16 mouse cellular contexts compared by ENCODE assay signal in genomic region chr10:78589901-78590300, GRCm38 (mm10). TPM values are rescaled to one million over a fixed set of nuclear protein-coding genes. Genes with fewer than 3 reads are reported as not detected.
DNase-seq lines count a peak whose midpoint lies in the region; ATAC-seq and TF ChIP-seq lines count a peak whose summit lies in the region.
"Had no signal": no experiment of that assay in that cellular context is flagged by ENCODE, and none has a peak within 500 bp of the region (broad histone marks: within the 10 kb centered on the region; RNA-seq: fewer than 3 reads in every experiment).

No protein-coding gene starts in this region.

- no peak for DNase-seq in heart, adult 8-10 months (ENCODE audit: low spot score)
- no peak for DNase-seq in midbrain, embryonic 10.5 days (ENCODE audit: low spot score)
- DNase-seq in midbrain, embryonic 11.5 days (ENCODE audit: low spot score, missing footprints): no peak
- no peak for DNase-seq in heart, postnatal 0 days (ENCODE audit: low spot score)
- DNase-seq: cerebellum, postnatal 10 days; layer of hippocampus, adult 9-11 months; liver, embryonic 13.5 days; midbrain, embryonic 14.5 days had no signal

- H3K36me3 ChIP-seq in heart, embryonic 11.5 days (ENCODE audit: control insufficient read depth, insufficient read depth, low read length): peaks cover 38% of the 10 kb centered on the region
- H3K36me3 ChIP-seq in midbrain, embryonic 10.5 days: peaks cover 49% of the 10 kb centered on the region
- peaks cover 16% of the 10 kb centered on the region for H3K36me3 ChIP-seq in midbrain, embryonic 11.5 days (ENCODE audit: control insufficient read depth, insufficient read depth, low read length)
- H3K36me3 ChIP-seq in heart, postnatal 0 days (replicated peaks; ENCODE audit: control insufficient read depth, insufficient read depth, low read length): peaks cover 48% of the 10 kb centered on the region
- H3K36me3 ChIP-seq in stomach, embryonic 16.5 days (ENCODE audit: control insufficient read depth, insufficient read depth, low read length): peaks cover 23% of the 10 kb centered on the region

- H3K9me3 ChIP-seq in heart, embryonic 11.5 days (replicated peaks; ENCODE audit: control insufficient read depth, low read length): no peaks in the 10 kb centered on the region
- no peaks in the 10 kb centered on the region for H3K9me3 ChIP-seq in midbrain, embryonic 10.5 days (replicated peaks)
- no peaks in the 10 kb centered on the region for H3K9me3 ChIP-seq in midbrain, embryonic 11.5 days (ENCODE audit: control insufficient read depth, low read length)
- H3K9me3 ChIP-seq in heart, postnatal 0 days (replicated peaks; ENCODE audit: control insufficient read depth, low read length): no peaks in the 10 kb centered on the region
- H3K9me3 ChIP-seq in stomach, embryonic 16.5 days (replicated peaks; ENCODE audit: control insufficient read depth, low read length): no peaks in the 10 kb centered on the region
- H3K9me3 ChIP-seq: liver, embryonic 13.5 days had no signal

- H3K4me1 ChIP-seq in heart, embryonic 11.5 days (ENCODE audit: control insufficient read depth, insufficient read depth, low read length): peaks cover 7% of the 10 kb centered on the region; the same call in 1 of the 2 replicates
- H3K4me1 ChIP-seq in midbrain, embryonic 10.5 days: peaks cover 23% of the 10 kb centered on the region
- H3K4me1 ChIP-seq in midbrain, embryonic 11.5 days (ENCODE audit: control insufficient read depth, insufficient read depth, low read length): peaks cover 10% of the 10 kb centered on the region; the same call in 1 of the 2 replicates
- H3K4me1 ChIP-seq in heart, postnatal 0 days (ENCODE audit: control insufficient read depth, insufficient read depth): peaks cover 15% of the 10 kb centered on the region; the same call in 1 of the 2 replicates
- peaks cover 8% of the 10 kb centered on the region for H3K4me1 ChIP-seq in stomach, embryonic 16.5 days (ENCODE audit: control insufficient read depth, insufficient read depth, low read length)

- no peaks in the 10 kb centered on the region for H3K27me3 ChIP-seq in heart, embryonic 11.5 days (ENCODE audit: control insufficient read depth, insufficient read depth, low read length)
- H3K27me3 ChIP-seq in midbrain, embryonic 10.5 days (ENCODE audit: low read depth, poor library complexity, severe bottlenecking): no peaks in the 10 kb centered on the region
- H3K27me3 ChIP-seq in midbrain, embryonic 11.5 days (ENCODE audit: control insufficient read depth, insufficient read depth, low read length): no peaks in the 10 kb centered on the region
- no peaks in the 10 kb centered on the region for H3K27me3 ChIP-seq in heart, postnatal 0 days (ENCODE audit: control insufficient read depth, insufficient read depth, low read length)
- H3K27me3 ChIP-seq in stomach, embryonic 16.5 days (ENCODE audit: control insufficient read depth, insufficient read depth, low read length): no peaks in the 10 kb centered on the region; the same call in 1 of the 2 replicates

- H3K4me2 ChIP-seq in heart, embryonic 11.5 days: peak overlapping the region; percentile 63
- H3K4me2 ChIP-seq in midbrain, embryonic 11.5 days: no peak overlapping the region
- peak overlapping the region; percentile 75 for H3K4me2 ChIP-seq in heart, postnatal 0 days (ENCODE audit: low read depth, low read length)
- H3K4me2 ChIP-seq in stomach, embryonic 16.5 days (ENCODE audit: low read depth, low read length): peak overlapping the region; percentile 57

- H3K4me3 ChIP-seq in heart, embryonic 11.5 days (ENCODE audit: low read depth, low read length): no peak overlapping the region; the same call in 1 of the 2 replicates
- peak overlapping the region; percentile 75 for H3K4me3 ChIP-seq in midbrain, embryonic 10.5 days
- no peak overlapping the region for H3K4me3 ChIP-seq in midbrain, embryonic 11.5 days (ENCODE audit: low read depth, low read length)
- no peak overlapping the region for H3K4me3 ChIP-seq in heart, postnatal 0 days (ENCODE audit: low read depth, low read length)
- peak overlapping the region; percentile 73 for H3K4me3 ChIP-seq in stomach, embryonic 16.5 days (replicated peaks; ENCODE audit: low read length)
- H3K4me3 ChIP-seq: erythroblast, embryonic 14.5 days had no signal

- H3K9ac ChIP-seq in heart, embryonic 11.5 days (ENCODE audit: low read depth, low read length): peak overlapping the region; percentile 93; the same call in 1 of the 2 replicates
- no peak overlapping the region for H3K9ac ChIP-seq in midbrain, embryonic 11.5 days (ENCODE audit: low read length)
- peak overlapping the region; percentile 83; the same call in 1 of the 2 replicates for H3K9ac ChIP-seq in heart, postnatal 0 days (replicated peaks; ENCODE audit: low read depth, low read length)
- no peak overlapping the region for H3K9ac ChIP-seq in stomach, embryonic 16.5 days (ENCODE audit: low read length)
- H3K9ac ChIP-seq: liver, embryonic 13.5 days had no signal

- TF ChIP-seq EP300 in heart, postnatal 0 days (IDR thresholded peaks at IDR 0.05; ENCODE audit: low read depth): no peak

- ATAC-seq in heart, embryonic 11.5 days (replicated peaks; ENCODE audit: insufficient number of reproducible peaks, low FRiP score, low TSS enrichment): no peak
- ATAC-seq in midbrain, embryonic 11.5 days (ENCODE audit: low FRiP score): no peak
- ATAC-seq in heart, postnatal 0 days (ENCODE audit: insufficient read depth, low read depth): no peak
- ATAC-seq in stomach, embryonic 16.5 days (ENCODE audit: insufficient read depth, low FRiP score): no peak
- ATAC-seq in megakaryocyte, adult 5-6 weeks (ENCODE audit: poor library complexity, severe bottlenecking): no peak
- ATAC-seq: hindbrain, postnatal 0 days had no signal

- WGBS in heart, embryonic 11.5 days (ENCODE audit: insufficient replicate concordance): 84% methylated on average over 8 of the region's 8 CpGs
- WGBS in midbrain, embryonic 10.5 days: 94% methylated on average over 8 of the region's 8 CpGs
- WGBS in midbrain, embryonic 11.5 days: 92% methylated on average over 8 of the region's 8 CpGs
- WGBS in heart, postnatal 0 days: 94% methylated on average over 8 of the region's 8 CpGs
- 89% methylated on average over 8 of the region's 8 CpGs for WGBS in stomach, embryonic 16.5 days

- TF ChIP-seq CTCF in heart, postnatal 0 days (IDR thresholded peaks at IDR 0.05; ENCODE audit: low read depth): no peak

- H3K27ac ChIP-seq in heart, embryonic 11.5 days (ENCODE audit: low read depth, low read length): no peak overlapping the region
- no peak overlapping the region for H3K27ac ChIP-seq in midbrain, embryonic 10.5 days (replicated peaks)
- H3K27ac ChIP-seq in midbrain, embryonic 11.5 days (ENCODE audit: low read depth, low read length): no peak overlapping the region
- H3K27ac ChIP-seq in heart, postnatal 0 days (ENCODE audit: low read depth): peak overlapping the region; percentile 85
- H3K27ac ChIP-seq in stomach, embryonic 16.5 days (ENCODE audit: low read length): no peak overlapping the region
- H3K27ac ChIP-seq: hindbrain, postnatal 0 days had no signal

RNA-seq across cellular contexts. Expression of gene Syde1, which starts 1.9 kb away (rescaled TPM):
- polyA plus RNA-seq in heart, embryonic 11.5 days (2014; fragmentation: Nextera tagmentation; extraction: Ambion mirVana): 15.7 and 17.9 TPM in 2 replicates
- total RNA-seq in heart, adult 8-10 months (2022): 10 to 100 TPM; 10.5 to 13.2 (median 12.2) TPM
- polyA plus RNA-seq in midbrain, embryonic 10.5 days (2016; fragmentation: Nextera tagmentation; extraction: Ambion mirVana): 13.4 and 14.5 TPM in 2 replicates
- polyA plus RNA-seq in midbrain, embryonic 11.5 days (2014; fragmentation: Nextera tagmentation; extraction: Ambion mirVana): 9.3 and 9.4 TPM in 2 replicates
- 25.3 and 27.9 TPM in 2 replicates for total RNA-seq in heart, postnatal 0 days (2014; rRNA removed; ENCODE audit: low replicate concordance)
- 7.5 and 8.5 TPM in 2 replicates for polyA plus RNA-seq in heart, postnatal 0 days (2015; fragmentation: Nextera tagmentation; extraction: Ambion mirVana)
- polyA plus RNA-seq in stomach, embryonic 16.5 days (2015; fragmentation: Nextera tagmentation; extraction: Ambion mirVana): 14.0 and 15.7 TPM in 2 replicates
- 0.25 TPM in 1 of 2 replicates, not detected in the other for total RNA-seq in megakaryocyte, adult 5-6 weeks (2015)
- 0.15 and 0.37 TPM in 2 replicates for total RNA-seq in megakaryocyte, adult 5-6 weeks (2017)

RNA-seq across cellular contexts. Expression of gene Ilvbl, which starts 15.8 kb away (rescaled TPM):
- polyA plus RNA-seq in heart, embryonic 11.5 days (2014; fragmentation: Nextera tagmentation; extraction: Ambion mirVana): 29.8 and 38.0 TPM in 2 replicates
- total RNA-seq in heart, adult 8-10 months (2022): 10 to 100 TPM; 37.2 to 42.0 (median 39.7) TPM
- polyA plus RNA-seq in midbrain, embryonic 10.5 days (2016; fragmentation: Nextera tagmentation; extraction: Ambion mirVana): 38.3 and 48.9 TPM in 2 replicates
- polyA plus RNA-seq in midbrain, embryonic 11.5 days (2014; fragmentation: Nextera tagmentation; extraction: Ambion mirVana): 27.1 and 27.5 TPM in 2 replicates
- 58.4 and 62.1 TPM in 2 replicates for total RNA-seq in heart, postnatal 0 days (2014; rRNA removed; ENCODE audit: low replicate concordance)
- 72.2 and 73.7 TPM in 2 replicates for polyA plus RNA-seq in heart, postnatal 0 days (2015; fragmentation: Nextera tagmentation; extraction: Ambion mirVana)
- 58.9 and 64.6 TPM in 2 replicates for polyA plus RNA-seq in stomach, embryonic 16.5 days (2015; fragmentation: Nextera tagmentation; extraction: Ambion mirVana)
- 16.3 and 19.8 TPM in 2 replicates for total RNA-seq in megakaryocyte, adult 5-6 weeks (2015)
- 8.4 and 8.6 TPM in 2 replicates for total RNA-seq in megakaryocyte, adult 5-6 weeks (2017)

RNA-seq across cellular contexts. Expression of gene Olfr1357, which starts 28.0 kb away (rescaled TPM):
- polyA plus RNA-seq in heart, embryonic 11.5 days (2014; fragmentation: Nextera tagmentation; extraction: Ambion mirVana): not detected in 2 replicates
- not detected for total RNA-seq in heart, adult 8-10 months (2022)
- polyA plus RNA-seq in midbrain, embryonic 10.5 days (2016; fragmentation: Nextera tagmentation; extraction: Ambion mirVana): not detected in 2 replicates
- polyA plus RNA-seq in midbrain, embryonic 11.5 days (2014; fragmentation: Nextera tagmentation; extraction: Ambion mirVana): not detected in 2 replicates
- total RNA-seq in heart, postnatal 0 days (2014; rRNA removed; ENCODE audit: low replicate concordance): not detected in 2 replicates
- not detected in 2 replicates for polyA plus RNA-seq in heart, postnatal 0 days (2015; fragmentation: Nextera tagmentation; extraction: Ambion mirVana)
- not detected in 2 replicates for polyA plus RNA-seq in stomach, embryonic 16.5 days (2015; fragmentation: Nextera tagmentation; extraction: Ambion mirVana)
- not detected in 2 replicates for total RNA-seq in megakaryocyte, adult 5-6 weeks (2015)
- not detected in 2 replicates for total RNA-seq in megakaryocyte, adult 5-6 weeks (2017)
- total RNA-seq: adrenal gland, postnatal 4 days; gastrocnemius, adult 18-20 months; hindbrain, postnatal 0 days had no signal
- polyA plus RNA-seq: erythroblast, embryonic 14.5 days; hindbrain, postnatal 0 days; liver, embryonic 13.5 days; midbrain, embryonic 14.5 days; small intestine, adult 2 months had no signal

Comparison
In these comparisons a context has a peak if more than half of its experiments do, and no peak if none do; other contexts are left out.
1. H3K4me3 ChIP-seq: peak in midbrain, embryonic 10.5 days (single experiment) and stomach, embryonic 16.5 days (single experiment); none in heart, embryonic 11.5 days (single experiment), midbrain, embryonic 11.5 days (single experiment) and heart, postnatal 0 days (single experiment).
2. H3K9ac ChIP-seq: peak in heart, embryonic 11.5 days (single experiment) and heart, postnatal 0 days (single experiment); none in midbrain, embryonic 11.5 days (single experiment) and stomach, embryonic 16.5 days (single experiment).